Mouse (Mus musculus): ENCODE measurements around the gene Rnf123. TPM values are rescaled to one million over a fixed set of nuclear protein-coding genes. Genes with fewer than 3 reads are reported as not detected.
A peak's percentile ranks its signal among the peaks of the same experiment; 100 is the strongest.

Rnf123 gene
- total RNA-seq (2015) (34.5 and 35.8 TPM in 2 replicates), total RNA-seq (2017) (18.8 and 34.8 TPM in 2 replicates)

GRCm38 (mm10) chr9:108082988-108083431 lies at the start of gene Rnf123:
Gene Rnf123, minus strand, starts transcription at chr9:108083346.
- peak; percentile 52 for ATAC-seq (replicated peaks; ENCODE audit: poor library complexity)

GRCm38 (mm10) chr9:108132373-108132772 lies 49.2 kb upstream of the Rnf123 start:
- ATAC-seq (replicated peaks; ENCODE audit: poor library complexity) = no peak

GRCm38 (mm10) chr9:108131502-108131901 lies 48.4 kb upstream of the Rnf123 start:
- ATAC-seq (replicated peaks; ENCODE audit: poor library complexity) = no peak

- ATAC-seq (replicated peaks; ENCODE audit: poor library complexity) = peak; percentile 29; the same call in 1 of the 2 replicates
Measured at GRCm38 (mm10) chr9:108129042-108129948, 46.1 kb upstream of the Rnf123 start.

DNA sequence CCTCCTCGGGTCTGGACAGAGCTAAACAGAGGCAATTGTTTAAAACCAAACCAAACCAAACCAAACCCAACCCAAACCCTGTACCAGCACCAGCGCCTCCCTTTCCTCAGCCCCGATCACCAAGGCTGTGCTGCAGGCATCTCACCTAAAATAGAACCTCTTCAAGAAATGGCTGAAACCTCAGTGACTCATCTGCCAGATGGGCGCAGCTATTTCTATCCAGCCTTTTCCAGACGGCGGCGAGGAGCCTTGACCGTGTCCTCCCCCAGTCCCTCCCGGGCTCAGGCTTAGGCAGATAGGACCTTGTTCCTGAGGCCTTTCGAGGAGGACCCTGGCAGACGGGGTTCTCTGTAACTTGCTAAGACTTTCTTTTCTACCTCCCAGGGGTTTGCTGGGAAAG lies 45.1 kb upstream of the Rnf123 start:
- ATAC-seq (replicated peaks; ENCODE audit: poor library complexity) = no peak

DNA sequence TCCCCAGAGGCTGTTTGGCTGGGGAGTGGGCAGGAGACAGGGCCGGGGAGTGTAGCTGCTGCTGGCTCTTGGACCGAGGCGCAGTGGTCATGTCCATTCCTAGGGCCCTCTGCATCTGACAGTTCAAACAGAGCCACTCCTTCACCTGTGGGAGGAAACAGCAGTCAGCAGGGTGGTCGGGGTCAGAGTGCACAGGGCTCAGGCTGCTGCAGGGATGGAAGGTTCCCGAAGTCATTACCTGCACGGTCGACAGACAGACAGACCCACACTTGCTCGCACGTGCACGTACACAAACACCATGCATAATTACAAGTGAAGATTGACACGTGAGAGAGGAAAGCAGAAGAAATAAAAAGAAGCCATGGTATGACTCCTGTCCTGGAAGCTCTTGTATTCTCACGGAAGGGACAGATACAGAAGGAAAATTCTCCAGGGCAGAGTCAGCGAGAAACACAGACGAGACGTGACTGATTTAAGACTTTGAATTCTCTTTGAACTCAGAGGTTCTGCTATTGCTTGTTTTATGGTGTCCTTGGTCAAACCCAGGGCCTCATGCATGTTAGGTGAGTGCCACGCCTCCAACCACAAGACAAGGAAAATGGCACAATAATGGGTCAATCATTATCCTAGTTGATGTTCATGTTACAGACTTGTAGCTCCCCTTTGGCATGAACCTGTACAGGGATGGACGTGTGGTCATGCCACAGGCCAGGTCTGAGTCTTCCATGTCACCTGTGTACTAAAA lies 43.5 kb upstream of the Rnf123 start:
- no peak for ATAC-seq (replicated peaks; ENCODE audit: poor library complexity)

GRCm38 (mm10) chr9:108125731-108126130 lies 42.6 kb upstream of the Rnf123 start:
- no peak for ATAC-seq (replicated peaks; ENCODE audit: poor library complexity)

GRCm38 (mm10) chr9:108123916-108124315 lies 40.8 kb upstream of the Rnf123 start:
- ATAC-seq (replicated peaks; ENCODE audit: poor library complexity) = no peak

- no peak for ATAC-seq (replicated peaks; ENCODE audit: poor library complexity)
Measured at GRCm38 (mm10) chr9:108121170-108121969, 38.2 kb upstream of the Rnf123 start.

DNA sequence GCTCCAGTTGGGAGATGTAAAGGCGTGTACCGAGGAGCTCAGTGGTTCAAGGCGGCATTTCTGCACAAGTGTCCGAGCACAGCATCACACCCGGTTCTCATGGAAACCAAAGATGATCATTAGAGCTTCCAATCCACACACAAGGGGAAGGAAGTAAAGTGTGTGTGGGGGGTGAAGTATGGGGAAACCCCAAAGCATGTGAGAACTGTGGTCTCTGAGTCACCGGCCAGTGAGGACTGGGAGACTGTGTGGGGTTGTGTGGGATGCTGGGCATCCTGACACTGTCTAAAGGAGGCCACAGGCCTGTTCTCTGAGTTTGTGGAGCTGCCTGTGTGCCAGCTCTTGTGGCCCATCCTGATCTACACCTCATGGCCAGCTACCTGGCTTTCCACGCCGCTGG lies 37.5 kb upstream of the Rnf123 start:
- ATAC-seq (replicated peaks; ENCODE audit: poor library complexity) = peak; percentile 90

DNA sequence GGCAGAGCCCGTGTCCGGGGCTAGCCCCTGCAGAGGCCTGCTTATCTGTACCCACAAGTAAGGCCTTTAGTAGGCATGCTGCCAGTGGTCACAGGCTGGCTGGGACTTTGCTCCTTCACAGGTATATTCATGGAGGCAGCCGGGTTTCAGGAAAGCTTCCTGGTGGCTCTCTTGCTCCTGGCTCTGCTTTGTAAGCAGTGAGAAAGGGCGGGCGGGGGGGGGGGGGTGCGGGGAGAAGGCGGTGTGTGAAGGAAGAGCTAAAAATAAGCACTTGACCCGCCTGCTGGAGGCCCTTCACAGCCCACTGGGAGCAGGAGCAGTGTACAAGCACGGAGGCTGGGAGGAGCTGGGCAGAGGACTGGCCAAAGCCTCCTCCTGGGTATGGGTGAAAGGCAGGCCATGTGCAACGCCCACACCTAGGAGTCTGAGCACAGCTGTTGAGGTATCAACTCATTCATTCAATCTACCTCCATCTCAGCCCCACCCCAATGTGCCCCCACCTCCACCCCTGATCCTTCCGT lies 36.8 kb upstream of the Rnf123 start:
- 0 out of 2 replicates have a peak, but pooled peaks have one; percentile 1 for ATAC-seq (replicated peaks; ENCODE audit: poor library complexity)

DNA sequence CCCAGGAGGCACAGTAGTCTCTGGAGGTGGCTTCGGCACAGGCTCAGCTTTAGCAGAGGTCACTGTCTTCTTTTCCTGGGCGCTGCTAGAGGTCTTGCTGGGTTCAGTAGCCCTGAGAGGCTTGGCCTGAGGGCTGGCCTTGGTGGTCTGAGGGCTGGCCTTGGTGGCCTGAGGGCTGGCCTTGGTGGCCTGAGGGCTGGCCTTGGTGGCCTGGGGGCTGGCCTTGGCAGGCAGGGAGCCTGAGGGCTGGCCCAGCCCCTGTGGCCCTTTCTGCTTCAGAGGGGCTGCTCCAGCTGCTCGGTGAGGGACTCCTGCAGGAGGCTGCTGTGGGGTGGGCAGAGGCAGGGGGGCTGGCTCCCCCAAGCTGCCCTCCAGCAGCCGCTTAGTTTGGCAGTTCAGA lies 34.0 kb upstream of the Rnf123 start:
- ATAC-seq (replicated peaks; ENCODE audit: poor library complexity) = no peak

GRCm38 (mm10) chr9:108115290-108116077 lies 32.3 kb upstream of the Rnf123 start:
- no peak for ATAC-seq (replicated peaks; ENCODE audit: poor library complexity)

DNA sequence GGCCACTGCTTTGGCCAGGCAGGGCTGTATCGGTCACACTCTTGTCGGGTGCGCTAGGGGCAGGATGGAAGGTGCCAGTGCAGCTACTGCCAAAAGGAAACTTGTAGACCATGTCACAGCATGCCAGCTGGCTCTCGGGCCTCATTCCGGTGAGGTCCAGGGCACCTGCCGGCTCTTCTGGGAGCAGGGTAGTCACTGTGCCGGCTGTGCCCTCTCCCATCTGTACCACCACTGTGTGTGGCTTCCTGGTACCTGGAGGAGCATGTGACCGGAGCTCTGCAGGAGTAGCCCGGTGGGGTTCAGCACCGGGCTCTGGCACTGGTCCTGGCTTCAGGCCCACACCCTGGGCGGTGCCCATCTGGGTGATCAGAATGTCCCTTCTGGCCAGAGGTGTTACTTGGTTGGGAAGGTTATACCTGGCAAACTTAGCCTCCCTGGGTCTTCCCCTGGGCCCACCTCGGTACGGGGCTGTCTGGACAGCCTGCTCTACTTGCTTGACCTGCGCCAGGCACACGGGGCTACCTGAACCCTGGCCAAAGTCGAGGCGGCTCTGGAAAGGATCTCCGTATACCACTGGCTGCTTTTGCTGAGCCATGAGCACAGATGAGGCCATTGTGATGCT lies 29.7 kb upstream of the Rnf123 start:
- ATAC-seq (replicated peaks; ENCODE audit: poor library complexity) = no peak

DNA sequence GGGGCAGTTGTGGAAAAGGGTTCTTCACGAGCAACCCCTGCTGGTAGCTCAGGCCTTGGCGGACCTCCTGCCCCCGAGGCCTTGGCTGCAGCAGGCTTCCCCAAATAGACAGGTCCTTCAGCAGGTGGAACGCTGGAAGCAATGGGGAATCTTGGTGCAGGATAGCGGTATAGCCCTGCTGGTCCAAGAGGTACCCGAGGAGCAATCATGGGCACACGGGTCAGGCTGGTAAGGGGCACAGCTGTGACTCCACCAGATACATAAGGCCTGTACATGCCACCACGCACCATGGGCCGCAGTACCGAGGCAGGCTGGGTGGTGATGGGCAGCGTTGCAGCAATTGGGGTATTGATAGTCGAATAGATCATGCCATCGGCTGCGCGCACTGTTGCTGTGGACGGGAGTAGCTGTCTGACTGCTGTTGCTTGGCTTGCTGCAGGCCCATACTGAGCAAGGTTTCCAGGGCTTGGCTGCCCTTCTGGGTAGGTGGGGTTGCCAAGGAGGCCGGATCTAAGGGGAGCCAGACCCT lies 28.5 kb upstream of the Rnf123 start:
- peak; percentile 27 for ATAC-seq (replicated peaks; ENCODE audit: poor library complexity)

DNA sequence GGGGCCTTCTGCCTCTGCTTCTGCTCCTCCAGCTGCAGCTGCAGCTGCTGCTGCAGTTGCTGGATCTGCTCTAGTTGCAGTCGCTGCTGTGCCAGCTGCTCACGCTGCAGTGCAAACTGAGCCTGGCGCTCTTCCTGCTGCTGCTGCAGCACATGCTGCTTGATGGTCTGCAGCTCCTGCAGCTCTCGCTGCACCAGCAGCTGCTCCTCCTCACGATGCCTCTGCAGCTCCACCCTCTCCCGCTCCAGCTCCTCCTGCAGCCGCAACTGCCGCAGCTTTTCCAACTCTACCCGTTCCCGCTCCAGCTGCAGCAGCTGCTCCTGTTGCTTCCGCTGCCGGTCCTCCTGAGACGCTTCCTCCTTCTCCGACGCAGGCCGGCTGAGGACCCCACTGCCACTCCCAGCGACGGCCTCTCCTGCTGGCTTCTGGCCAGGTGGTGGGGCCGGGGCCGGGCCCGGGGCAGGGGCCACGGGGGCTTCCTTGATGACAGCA lies 28.0 kb upstream of the Rnf123 start:
- peak; percentile 21 for ATAC-seq (replicated peaks; ENCODE audit: poor library complexity)

DNA sequence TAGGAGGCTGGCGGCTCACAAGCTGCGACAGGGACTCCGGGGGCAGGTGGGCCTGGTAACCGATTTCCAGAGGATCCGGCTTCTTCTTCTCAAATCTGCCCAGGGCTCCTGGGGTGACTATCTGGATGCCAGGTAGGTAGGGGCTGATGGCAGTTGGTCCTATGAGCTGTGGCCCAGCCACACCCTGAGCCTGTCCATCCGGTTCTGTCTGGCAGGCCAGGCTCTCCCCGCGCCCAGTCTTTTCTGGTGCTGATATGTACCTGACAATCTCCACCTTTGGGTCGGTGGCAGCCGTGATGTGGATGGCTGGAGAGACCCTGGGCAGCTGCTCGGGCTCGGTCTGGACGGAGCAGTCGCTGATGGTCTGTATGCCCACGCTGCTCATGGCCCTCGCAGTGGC lies 27.0 kb upstream of the Rnf123 start:
- no peak for ATAC-seq (replicated peaks; ENCODE audit: poor library complexity)

GRCm38 (mm10) chr9:108107867-108108266 lies 24.7 kb upstream of the Rnf123 start:
- ATAC-seq (replicated peaks; ENCODE audit: poor library complexity) = no peak

- no peak for ATAC-seq (replicated peaks; ENCODE audit: poor library complexity)
Measured at GRCm38 (mm10) chr9:108106090-108106489, 22.9 kb upstream of the Rnf123 start.
